Mouse (Mus musculus): ENCODE measurements around the gene Col6a3. TPM values are rescaled to one million over a fixed set of nuclear protein-coding genes. Genes with fewer than 3 reads are reported as not detected.

The Col6a3 gene
- 1 to 10 TPM; 5.5 TPM for total RNA-seq (2021)

DNA sequence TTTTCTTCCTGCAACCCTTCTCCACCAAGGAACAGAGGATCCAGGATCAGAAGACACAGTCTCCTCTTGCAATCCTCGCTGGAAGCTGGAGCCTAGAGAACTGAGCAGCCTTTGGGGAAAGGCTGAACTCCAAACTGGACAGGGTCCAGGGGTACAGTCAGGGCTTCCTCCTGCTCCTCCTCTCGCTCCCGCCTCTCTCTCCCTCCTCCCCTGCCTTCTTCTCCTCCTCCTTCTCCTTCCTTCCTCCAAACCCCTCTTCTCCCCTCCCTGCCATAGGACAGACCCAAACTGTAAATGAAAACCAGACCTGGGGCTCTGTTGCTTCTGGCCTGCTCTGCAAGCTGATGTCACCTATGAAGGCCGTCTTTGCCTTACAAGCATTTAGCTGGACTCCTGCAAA, at the start of gene Col6a3:
Col6a3 (minus strand) TSS at position 136 of the 400 bp plus-strand sequence.
- intact Hi-C loops (cut with DNase I) = no loop called here
- DNase-seq (ENCODE audit: low spot score in 2 of 2) = no peak

GRCm38 (mm10) chr1:90885771-90886460, 42.1 kb upstream of the Col6a3 start:
- intact Hi-C loops (cut with DNase I) = no loop called here
- DNase-seq (ENCODE audit: low spot score in 2 of 2) = no peak

- DNase-seq (ENCODE audit: low spot score in 2 of 2) = no peak
- intact Hi-C loops (cut with DNase I) = no loop called here
These were observed 32.9 kb upstream of the Col6a3 start for GRCm38 (mm10) chr1:90876486-90877270.

- DNase-seq (ENCODE audit: low spot score in 2 of 2) = no peak
These were observed 32.2 kb upstream of the Col6a3 start for GRCm38 (mm10) chr1:90875961-90876360.

GRCm38 (mm10) chr1:90875371-90875770, 31.6 kb upstream of the Col6a3 start:
- intact Hi-C loops (cut with DNase I) = no loop called here
- no peak for DNase-seq (ENCODE audit: low spot score in 2 of 2)

More at GRCm38 (mm10) chr1:90875961-90876360, 32.2 kb upstream of the Col6a3 start:
- intact Hi-C loops (cut with DNase I) = no loop called here

DNA sequence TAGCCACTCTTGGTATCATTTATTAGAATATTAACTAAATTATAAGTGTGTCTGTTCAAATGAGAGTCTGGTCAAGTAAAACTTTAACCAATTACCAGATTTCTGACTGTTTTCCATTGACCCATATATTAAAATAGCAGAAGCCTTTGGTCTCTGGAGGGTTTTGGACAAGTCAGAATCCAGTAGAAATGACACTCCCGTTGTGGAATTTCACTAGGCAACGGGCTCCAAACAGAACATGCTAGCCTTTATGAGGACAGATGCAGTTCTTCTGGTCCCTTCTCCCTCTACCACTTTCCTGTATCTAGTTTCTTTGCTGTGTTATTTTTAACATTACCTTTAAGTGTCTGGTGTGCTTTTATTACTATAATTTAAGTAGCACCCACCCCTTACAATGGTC, 26.8 kb upstream of the Col6a3 start:
- intact Hi-C loops (cut with DNase I) = no loop called here
- DNase-seq (ENCODE audit: low spot score in 2 of 2) = no peak

DNA sequence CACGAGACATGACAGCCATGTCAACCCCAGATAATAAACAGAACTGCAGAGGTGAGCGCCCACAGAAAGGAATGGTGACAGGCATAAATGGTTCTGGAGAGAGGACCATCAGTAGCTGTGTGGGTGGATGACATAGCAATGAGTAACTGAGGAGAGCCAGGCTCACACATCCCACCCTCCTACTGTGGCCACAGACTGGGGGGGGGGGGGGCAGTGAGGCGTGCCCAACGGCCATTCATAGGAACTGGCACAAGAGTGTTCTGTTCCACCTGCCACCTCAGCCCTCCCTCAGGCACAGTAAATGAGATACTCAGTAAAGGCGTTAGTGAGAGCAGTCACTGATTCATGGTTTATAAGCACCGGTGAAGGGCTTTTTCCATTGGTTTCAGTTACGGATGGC, 23.0 kb upstream of the Col6a3 start:
- peak in 1 of 2 experiments; percentile 31 for DNase-seq (ENCODE audit: low spot score in 2 of 2)
- intact Hi-C loops (cut with DNase I) = no loop called here

DNA sequence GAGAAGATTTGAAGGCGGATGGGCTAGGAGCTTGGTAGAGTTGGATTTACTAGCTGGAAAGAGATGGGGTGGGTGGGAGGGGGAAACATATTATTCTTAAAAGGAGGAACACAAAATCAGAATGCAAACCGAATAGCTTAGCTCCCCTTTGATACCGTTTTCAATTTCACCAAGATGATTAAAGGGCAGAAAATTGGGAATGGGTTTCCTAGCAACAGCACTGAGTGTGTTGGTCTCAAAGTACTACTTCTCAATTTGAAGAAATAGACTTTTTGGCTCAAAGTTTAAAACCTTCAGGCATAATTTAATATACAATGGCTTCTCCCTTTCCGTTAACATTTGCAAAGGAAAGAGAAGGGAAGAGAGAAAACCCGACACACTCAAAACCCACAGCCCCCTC, 12.1 kb upstream of the Col6a3 start:
- intact Hi-C loops (cut with DNase I) = no loop called here

GRCm38 (mm10) chr1:90849836-90850235, 6.1 kb upstream of the Col6a3 start:
- intact Hi-C loops (cut with DNase I) = loop anchor here (2.0 kb wide), 1 partner anchor 199 kb away; no protein-coding TSS in a partner anchor
- DNase-seq (ENCODE audit: low spot score in 2 of 2) = peak; percentile 35 to 57

More for the DNA sequence above, 12.1 kb upstream of the Col6a3 start:
- DNase-seq (ENCODE audit: low spot score in 2 of 2) = no peak

DNA sequence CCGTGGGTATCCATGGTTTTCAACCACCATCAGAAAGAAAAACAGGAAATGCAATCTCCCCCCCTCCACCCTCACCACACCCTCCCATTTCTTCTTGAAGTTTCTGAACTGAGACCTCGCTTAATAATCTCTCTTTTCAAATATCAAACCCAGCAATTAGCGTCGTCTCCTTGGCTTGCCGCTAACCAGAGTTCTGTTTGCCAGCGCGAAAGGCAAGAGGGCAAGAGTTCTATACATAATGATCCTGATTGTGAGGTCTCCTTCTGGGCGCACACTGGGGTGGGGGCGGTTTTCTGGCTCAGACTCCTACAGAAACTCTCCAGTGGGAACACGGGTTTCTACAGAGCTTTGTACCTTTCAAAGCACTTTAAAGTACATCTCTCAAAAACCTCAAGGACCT, 1.4 kb upstream of the Col6a3 start:
- no peak for DNase-seq (ENCODE audit: low spot score in 2 of 2)
- intact Hi-C loops (cut with DNase I) = no loop called here

DNA sequence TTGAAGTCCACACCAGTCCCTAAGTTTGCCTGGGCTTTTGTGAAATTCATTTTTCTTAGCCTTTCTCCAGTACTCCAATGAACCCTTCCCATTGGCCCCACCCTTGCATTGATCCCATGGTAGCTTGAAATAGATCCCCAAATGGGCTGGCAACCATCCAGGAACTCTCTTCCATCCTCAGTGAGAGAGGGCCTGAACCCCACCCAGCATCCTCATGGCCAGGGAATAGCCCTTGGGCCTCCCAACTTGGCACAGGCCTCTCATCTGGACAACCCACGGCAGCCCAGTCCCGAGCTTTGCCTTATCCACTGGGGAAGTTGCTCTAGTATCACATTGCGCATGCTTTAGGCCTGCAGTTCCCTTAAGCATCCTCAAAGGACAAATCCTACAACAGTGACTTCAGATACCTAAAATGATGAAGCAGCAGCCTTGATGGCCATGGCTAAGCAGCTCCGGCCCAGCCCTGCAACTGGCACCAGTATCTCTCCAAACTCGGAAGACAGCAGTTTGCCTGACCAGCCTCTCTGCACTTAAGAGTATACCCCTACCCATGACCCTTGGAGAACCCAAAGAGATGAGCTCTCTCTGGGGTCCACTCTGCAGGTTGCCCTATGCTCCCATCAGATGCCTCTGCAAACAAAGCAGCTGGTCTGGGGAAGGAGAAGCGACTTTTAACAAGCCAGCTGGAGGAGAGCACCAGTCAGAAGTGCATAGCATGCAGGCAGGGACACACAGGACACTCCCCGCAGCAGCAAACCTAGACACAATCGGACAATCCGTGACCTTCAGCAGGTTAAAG, 783 bp downstream of the Col6a3 start:
- DNase-seq (ENCODE audit: low spot score in 2 of 2) = no peak
- intact Hi-C loops (cut with DNase I) = no loop called here

GRCm38 (mm10) chr1:90840250-90840649, 3.5 kb downstream of the Col6a3 start:
- DNase-seq (ENCODE audit: low spot score in 2 of 2) = peak; percentile 64 to 79
- intact Hi-C loops (cut with DNase I) = loop anchor here (1.0 kb wide), 2 partner anchors 149 to 190 kb away; no protein-coding TSS in a partner anchor

DNA sequence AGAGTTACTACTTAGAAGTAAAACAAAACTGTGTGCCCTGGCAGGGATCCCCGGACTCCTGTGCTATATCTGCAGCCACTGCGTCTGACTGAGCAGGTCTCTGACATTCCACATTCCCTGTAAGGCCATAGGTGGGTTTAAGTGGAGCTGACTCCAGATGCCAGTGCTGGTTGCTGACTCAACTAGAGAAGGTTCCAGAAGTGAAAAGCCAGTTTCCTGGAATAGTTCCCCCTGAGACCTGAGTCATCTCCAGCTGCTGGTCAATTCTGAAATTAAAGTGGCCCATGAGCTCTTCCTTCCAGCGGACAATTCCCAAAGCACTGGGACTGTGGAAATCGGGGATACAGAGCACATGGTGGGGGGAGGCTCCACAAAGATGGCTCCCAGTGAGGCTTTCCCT, 5.1 kb downstream of the Col6a3 start:
- DNase-seq (ENCODE audit: low spot score in 2 of 2) = no peak
- intact Hi-C loops (cut with DNase I) = loop anchor here (5.0 kb wide), 1 partner anchor 86 kb away; no protein-coding TSS in a partner anchor

DNA sequence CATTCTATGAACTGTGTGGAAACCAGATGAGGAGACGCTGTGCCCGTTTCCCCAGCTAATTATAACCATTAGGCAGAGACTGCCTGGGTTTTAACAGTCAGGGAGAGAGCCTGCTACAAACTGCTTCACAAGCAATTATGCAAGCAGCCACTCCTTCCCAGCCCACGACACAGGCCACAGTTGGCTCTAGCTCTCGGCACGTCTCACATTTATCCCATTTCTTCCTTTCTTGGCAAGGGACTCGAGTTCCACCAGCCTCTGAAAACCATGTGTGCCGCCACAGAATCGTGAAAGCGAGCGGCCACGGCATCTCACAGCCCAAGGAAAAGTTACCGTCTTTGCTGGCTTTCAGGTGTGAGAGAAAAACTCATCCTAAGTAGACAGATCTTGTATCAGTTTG, 5.5 kb downstream of the Col6a3 start:
- intact Hi-C loops (cut with DNase I) = loop anchor here (5.0 kb wide), 1 partner anchor 86 kb away; no protein-coding TSS in a partner anchor
- DNase-seq (ENCODE audit: low spot score in 2 of 2) = peak; percentile 72 to 92

GRCm38 (mm10) chr1:90836178-90836740, 7.5 kb downstream of the Col6a3 start:
- intact Hi-C loops (cut with DNase I) = loop anchor here (5.0 kb wide), 1 partner anchor 84 kb away; no protein-coding TSS in a partner anchor
- DNase-seq (ENCODE audit: low spot score in 2 of 2) = no peak

- intact Hi-C loops (cut with DNase I) = loop anchor here (5.0 kb wide), 1 partner anchor 82 kb away; no protein-coding TSS in a partner anchor
- DNase-seq (ENCODE audit: low spot score in 2 of 2) = no peak
These were observed 9.1 kb downstream of the Col6a3 start for GRCm38 (mm10) chr1:90834701-90835100.

GRCm38 (mm10) chr1:90830006-90830405, 13.8 kb downstream of the Col6a3 start:
- DNase-seq (ENCODE audit: low spot score in 2 of 2) = no peak
- intact Hi-C loops (cut with DNase I) = no loop called here

DNA sequence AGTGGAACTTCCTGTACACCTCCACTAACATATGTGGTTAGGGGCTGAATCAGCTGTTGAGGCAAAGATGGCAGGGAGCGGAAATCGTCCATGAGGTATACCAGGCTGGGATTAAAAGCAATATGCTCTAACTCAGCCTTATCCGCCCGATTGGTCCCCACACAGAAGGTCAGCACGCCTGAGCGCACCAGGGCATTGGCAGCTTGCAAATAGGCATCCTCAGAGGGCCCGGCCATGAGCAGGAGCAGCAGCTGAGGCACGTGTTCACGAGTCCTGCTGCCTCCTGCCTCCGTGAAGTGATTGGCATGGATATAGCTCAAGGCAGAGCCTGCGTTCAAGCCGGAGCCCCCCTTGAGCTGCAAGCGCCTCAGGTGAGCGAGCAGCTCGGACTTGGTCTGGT, 30.5 kb downstream of the Col6a3 start:
- intact Hi-C loops (cut with DNase I) = no loop called here
- no peak for DNase-seq (ENCODE audit: low spot score in 2 of 2)

- intact Hi-C loops (cut with DNase I) = no loop called here
- DNase-seq (ENCODE audit: low spot score in 2 of 2) = peak in 1 of 2 experiments; percentile 33
These were observed 34.8 kb downstream of the Col6a3 start for GRCm38 (mm10) chr1:90808930-90809329.

Data from left cerebral cortex, postnatal 25 days (tissue).